Mouse (Mus musculus) embryonic facial prominence, embryonic 10.5 days (tissue): ENCODE results near the gene Gm8271. TPM values are rescaled to one million over a fixed set of nuclear protein-coding genes. Genes with fewer than 3 reads are reported as not detected.
"Not testable (repeated sequence)": the region's sequence is repeated elsewhere in the genome, so short reads cannot be mapped to it uniquely, and the experiment has no call there.

Experiments
- DNase-seq: peaks from one replicate; pipeline ENCODE4 v3.0.0-alpha.2; 2017; ENCODE audit warnings: low spot score
- H3K27ac ChIP-seq: fragments of 300-500 bp; sonication (generic); replicated peaks from 2 replicates; pipeline ENCODE4 v1.5.1; 2016; ENCODE audit warnings: mild to moderate bottlenecking
- H3K27me3 ChIP-seq: fragments of 300-500 bp; sonication (generic); replicated peaks from 2 replicates; pipeline ENCODE4 v1.6.1; 2016; ENCODE audit warnings: low read depth, mild to moderate bottlenecking; ENCODE audit not compliant: poor library complexity, severe bottlenecking
- H3K36me3 ChIP-seq: fragments of 300-500 bp; sonication (generic); replicated peaks from 2 replicates; pipeline ENCODE4 v1.6.1; 2016; ENCODE audit warnings: mild to moderate bottlenecking, moderate library complexity
- H3K4me1 ChIP-seq: fragments of 300-500 bp; sonication (generic); 2 replicates; pipeline ENCODE4 v1.6.1; 2016
- H3K4me3 ChIP-seq: fragments of 300-500 bp; sonication (generic); 2 replicates; pipeline ENCODE4 v1.5.1; 2016; ENCODE audit warnings: mild to moderate bottlenecking, moderate library complexity
- H3K9me3 ChIP-seq: fragments of 300-500 bp; sonication (generic); 2 replicates; pipeline ENCODE4 v1.6.1; 2016; ENCODE audit warnings: mild to moderate bottlenecking
- WGBS: fragments of 180-500 bp; shearing (Covaris S2); methylation state at CpG from one replicate; pipeline ENCODE4 v1.1.7; 2016; 5-methylcytosine and 5-hydroxymethylcytosine counted together
- polyA plus RNA-seq: library from polyadenylated mRNA; unstranded; fragments of >200 nt; fragmentation: Nextera tagmentation; extraction: Ambion mirVana; gene quantifications from 2 replicates; pipeline ENCODE4 v1.2.1, GENCODE M21; 2016

Gm8271 gene
- polyA plus RNA-seq = not detected in 2 replicates

- WGBS = no CpG with 5 or more reads among the region's 3 CpGs
These were observed at the start of gene Gm8271 for GRCm38 (mm10) chr14:5185493-5185892. Gene Gm8271 (plus strand): TSS chr14:5185793.

GRCm38 (mm10) chr14:5164235-5164634 lies 21.4 kb upstream of the Gm8271 start, which contains the start of gene Gm3317:
Gene Gm3317 (plus strand): TSS chr14:5164535.
- H3K36me3 ChIP-seq, H3K4me1 ChIP-seq, H3K9me3 ChIP-seq, H3K27ac ChIP-seq, H3K4me3 ChIP-seq, H3K27me3 ChIP-seq, DNase-seq: not testable (repeated sequence)
- WGBS = no CpG with 5 or more reads among the region's 1 CpGs

More at GRCm38 (mm10) chr14:5185493-5185892, at the start of gene Gm8271:
- not testable (repeated sequence) for H3K27ac ChIP-seq, DNase-seq, H3K9me3 ChIP-seq, H3K27me3 ChIP-seq, H3K36me3 ChIP-seq, H3K4me1 ChIP-seq, H3K4me3 ChIP-seq

Other genes starting within 250 kb of the Gm8271 start
- gene Gm8297, start 201.9 kb upstream of the Gm8271 start, polyA plus RNA-seq = not detected in 2 replicates
- gene Gm3298, start 169.9 kb upstream of the Gm8271 start, polyA plus RNA-seq = 1.0 TPM in 1 of 2 replicates, not detected in the other
- not detected in 2 replicates for gene 4930555G01Rik, start 135.2 kb upstream of the Gm8271 start, polyA plus RNA-seq
- 1.8 and 1.9 TPM in 2 replicates for gene Gm8281, start 114.8 kb upstream of the Gm8271 start, polyA plus RNA-seq
- gene Gm8279, start 54.3 kb upstream of the Gm8271 start, polyA plus RNA-seq = not detected in 2 replicates
- not detected in 2 replicates for gene Gm3317, start 21.3 kb upstream of the Gm8271 start, polyA plus RNA-seq
- not detected in 2 replicates for gene Gm3526, start 74.8 kb downstream of the Gm8271 start, polyA plus RNA-seq
- not detected in 2 replicates for gene Gm3542, start 149.1 kb downstream of the Gm8271 start, polyA plus RNA-seq
- gene Gm3500, start 203.3 kb downstream of the Gm8271 start, polyA plus RNA-seq = 0.22 TPM in 1 of 2 replicates, not detected in the other